Mouse (Mus musculus): ENCODE data around the gene Clip3.

GRCm38 (mm10) chr7:30309395-30310129, 18.0 kb downstream of the Clip3 start:
- TF ChIP-seq POLR2A (IDR thresholded peaks at IDR 0.05; ENCODE audit: borderline replicate concordance, extremely low read depth, insufficient read depth, insufficient read length, poor library complexity, severe bottlenecking) (no peak), CTCF (IDR thresholded peaks at IDR 0.05; ENCODE audit: borderline replicate concordance, extremely low read depth, insufficient read depth, insufficient read length) (no peak)
